Mouse (Mus musculus) lung, embryonic 14.5 days (tissue): ENCODE results near the gene Rab22a. TPM values are rescaled to one million over a fixed set of nuclear protein-coding genes. Genes with fewer than 3 reads are reported as not detected.
"Not testable (repeated sequence)": the region's sequence is repeated elsewhere in the genome, so short reads cannot be mapped to it uniquely, and the experiment has no call there.

ENCODE experiments used
- ATAC-seq: fragments of 200-750 bp; cut with Nextera tagmentation; 2 replicates; pipeline ENCODE4 v1.8.0; 2017; ENCODE audit warnings: mild to moderate bottlenecking, moderate TSS enrichment, moderate library complexity; ENCODE audit not compliant: insufficient read depth
- DNase-seq: peaks from one replicate; pipeline ENCODE4 v3.0.0-alpha.2; 2015
- H3K27ac ChIP-seq: fragments of 300-500 bp; sonication (generic); 2 replicates; pipeline ENCODE4 v1.5.1; 2014; ENCODE audit warnings: low read depth, mild to moderate bottlenecking, moderate library complexity
- H3K27me3 ChIP-seq: fragments of 300-500 bp; sonication (generic); 2 replicates; pipeline ENCODE4 v1.6.1; 2014; ENCODE audit warnings: low read length, control low read depth; ENCODE audit not compliant: insufficient read depth
- H3K36me3 ChIP-seq: fragments of 300-500 bp; sonication (generic); 2 replicates; pipeline ENCODE4 v1.6.1; 2014; ENCODE audit warnings: control low read depth; ENCODE audit not compliant: insufficient read depth
- H3K4me1 ChIP-seq: fragments of 300-500 bp; sonication (generic); 2 replicates; pipeline ENCODE4 v1.6.1; 2014; ENCODE audit warnings: antibody characterized with exemption, control low read depth; ENCODE audit not compliant: insufficient read depth
- H3K4me2 ChIP-seq: fragments of 300-500 bp; sonication (generic); 2 replicates; pipeline ENCODE4 v1.6.1; 2014; ENCODE audit warnings: mild to moderate bottlenecking
- H3K4me3 ChIP-seq: fragments of 300-500 bp; sonication (generic); 2 replicates; pipeline ENCODE4 v1.5.1; 2014; ENCODE audit warnings: low read depth, low read length
- H3K9ac ChIP-seq: fragments of 300-500 bp; sonication (generic); 2 replicates; pipeline ENCODE4 v1.6.1; 2014
- H3K9me3 ChIP-seq: fragments of 300-500 bp; sonication (generic); 2 replicates; pipeline ENCODE4 v1.6.1; 2016; ENCODE audit warnings: low read depth, low read length, control low read depth
- CTCF ChIP-seq: IDR thresholded peaks from 2 replicates; pipeline ENCODE4 v1.5.1; 2016; ENCODE audit warnings: antibody characterized with exemption, low read depth
- WGBS: fragments of 180-500 bp; shearing (Covaris S2); extraction: QIAGEN DNeasy Blood & Tissue Kit; methylation state at CpG from one replicate; pipeline ENCODE4 v1.1.7; 2014; 5-methylcytosine and 5-hydroxymethylcytosine counted together
- polyA plus RNA-seq: library from polyadenylated mRNA; unstranded; fragments of >200 nt; fragmentation: Nextera tagmentation; extraction: Ambion mirVana; gene quantifications from 2 replicates; pipeline ENCODE4 v1.2.1, GENCODE M21; 2014

The Rab22a gene
- polyA plus RNA-seq, 1 experiment from 2014 or later, result 34.7 TPM

DNA sequence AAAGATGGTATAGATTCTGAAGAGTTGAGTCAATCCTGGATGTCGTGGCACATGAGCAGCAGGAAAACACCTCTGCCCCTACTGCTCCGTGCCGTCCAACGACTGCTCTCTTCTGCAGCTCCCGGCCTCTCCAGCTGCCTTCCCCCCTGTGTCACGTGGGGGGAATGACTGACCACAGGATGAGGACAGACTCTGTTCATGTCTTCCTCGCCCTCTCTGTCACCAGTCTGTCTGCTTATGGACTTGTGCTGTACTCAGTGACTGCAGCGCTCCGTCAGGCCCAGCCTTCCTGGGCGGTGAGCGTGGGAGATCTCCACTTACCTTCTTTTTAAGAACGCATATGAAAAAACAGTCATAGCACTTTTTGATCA lies 43.3 kb downstream of the Rab22a start:
- H3K27me3 ChIP-seq, result no peaks in the 10 kb centered on the region
- DNase-seq (no peak), ATAC-seq (no peak)
- H3K27ac ChIP-seq, result peak overlapping the region; percentile 52; the same call in 1 of the 2 replicates
- H3K4me2 ChIP-seq, result no peak overlapping the region
- no peak overlapping the region for H3K9ac ChIP-seq
- 77% methylated on average over 12 of the region's 12 CpGs for WGBS
- H3K36me3 ChIP-seq, result peaks cover 65% of the 10 kb centered on the region
- no peak overlapping the region for H3K4me3 ChIP-seq
- TF ChIP-seq CTCF, result no peak
- H3K9me3 ChIP-seq, result no peaks in the 10 kb centered on the region
- no peaks in the 10 kb centered on the region for H3K4me1 ChIP-seq

GRCm38 (mm10) chr2:173705827-173706551 lies 46.4 kb downstream of the Rab22a start:
- DNase-seq, result no peak
- Histone ChIP-seq H3K27ac (no peak overlapping the region), H3K36me3 (peaks cover 45% of the 10 kb centered on the region), H3K4me2 (no peak overlapping the region), H3K4me1 (no peaks in the 10 kb centered on the region), H3K9ac (no peak overlapping the region), H3K27me3 (no peaks in the 10 kb centered on the region), H3K9me3 (no peaks in the 10 kb centered on the region), H3K4me3 (no peak overlapping the region)
- 82% methylated on average over 15 of the region's 15 CpGs for WGBS
- no peak for ATAC-seq
- TF ChIP-seq CTCF, result no peak

- H3K4me1 ChIP-seq, H3K4me2 ChIP-seq, H3K9me3 ChIP-seq, DNase-seq, ATAC-seq, H3K27me3 ChIP-seq, H3K4me3 ChIP-seq, H3K9ac ChIP-seq, H3K27ac ChIP-seq: not testable (repeated sequence)
- H3K36me3 ChIP-seq, result peaks cover 33% of the 10 kb centered on the region
Measured at GRCm38 (mm10) chr2:173707626-173708025, 48.1 kb downstream of the Rab22a start.

- H3K27ac ChIP-seq, result no peak overlapping the region
- WGBS, result 65% methylated on average over 6 of the region's 6 CpGs
- no peak overlapping the region for H3K9ac ChIP-seq
- DNase-seq (no peak), ATAC-seq (no peak)
- no peak overlapping the region for H3K4me2 ChIP-seq
- TF ChIP-seq CTCF, result no peak
- H3K4me1 ChIP-seq, result peaks cover 7% of the 10 kb centered on the region; the same call in 1 of the 2 replicates
- H3K4me3 ChIP-seq, result no peak overlapping the region
- no peaks in the 10 kb centered on the region for H3K9me3 ChIP-seq
- no peaks in the 10 kb centered on the region for H3K27me3 ChIP-seq
- H3K36me3 ChIP-seq, result peaks cover 11% of the 10 kb centered on the region
Measured at GRCm38 (mm10) chr2:173710193-173710592, 50.6 kb downstream of the Rab22a start.

DNA sequence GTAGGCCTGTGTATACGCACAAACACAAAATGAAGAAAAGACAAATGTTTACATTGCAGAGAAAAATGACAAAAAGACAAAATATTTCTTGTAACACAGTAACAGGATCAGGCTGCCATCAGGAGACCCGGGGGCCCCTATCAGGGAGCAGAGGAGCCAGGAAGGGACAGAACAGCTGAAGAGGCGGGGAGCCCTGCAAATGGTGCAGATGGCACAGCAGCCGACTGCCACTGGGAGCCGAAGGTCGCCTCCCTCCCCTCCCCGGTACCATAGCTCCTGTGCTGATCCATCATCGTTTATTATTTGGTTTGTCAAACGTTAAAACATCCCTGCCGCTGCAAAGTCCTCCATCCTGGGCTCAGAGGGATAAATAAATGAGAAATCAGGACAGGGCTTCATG lies 53.1 kb downstream of the Rab22a start:
- ATAC-seq, result no peak
- Histone ChIP-seq H3K27ac (no peak overlapping the region), H3K4me3 (no peak overlapping the region), H3K36me3 (peaks cover 9% of the 10 kb centered on the region), H3K4me1 (peaks cover 7% of the 10 kb centered on the region; the same call in 1 of the 2 replicates), H3K4me2 (no peak overlapping the region), H3K9ac (no peak overlapping the region), H3K9me3 (no peaks in the 10 kb centered on the region), H3K27me3 (no peaks in the 10 kb centered on the region)
- 14% methylated on average over 10 of the region's 10 CpGs for WGBS
- no peak for TF ChIP-seq CTCF
- peak; percentile 15 for DNase-seq

DNA sequence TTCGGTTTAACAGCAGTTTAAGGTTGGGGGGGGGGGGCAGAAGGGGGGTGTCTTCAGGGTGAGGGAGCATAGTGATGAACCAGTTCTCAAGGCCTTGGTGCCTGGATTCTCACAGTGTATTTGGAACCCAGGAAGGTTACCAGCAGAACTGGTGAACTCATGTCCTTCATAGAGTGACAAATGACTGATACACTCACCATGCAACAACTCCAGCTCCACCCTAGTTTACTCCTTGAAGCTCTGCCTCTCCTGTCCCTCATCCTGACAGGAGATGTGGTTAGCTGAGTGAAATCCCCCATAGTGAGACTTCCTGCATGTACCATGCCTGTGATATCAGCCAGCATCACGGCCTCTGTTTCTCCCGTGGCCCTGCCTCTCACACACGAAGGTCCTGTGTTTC lies 53.7 kb downstream of the Rab22a start:
- peaks cover 7% of the 10 kb centered on the region; the same call in 1 of the 2 replicates for H3K4me1 ChIP-seq
- ATAC-seq (no peak), DNase-seq (no peak)
- H3K27ac ChIP-seq, result no peak overlapping the region
- no peaks in the 10 kb centered on the region for H3K27me3 ChIP-seq
- peaks cover 3% of the 10 kb centered on the region for H3K36me3 ChIP-seq
- H3K4me2 ChIP-seq, result no peak overlapping the region
- no peaks in the 10 kb centered on the region for H3K9me3 ChIP-seq
- TF ChIP-seq CTCF, result no peak
- WGBS, result 63% methylated on average over 4 of the region's 4 CpGs
- H3K4me3 ChIP-seq, result no peak overlapping the region
- H3K9ac ChIP-seq, result no peak overlapping the region

GRCm38 (mm10) chr2:173714620-173715218 lies 55.2 kb downstream of the Rab22a start:
- no peak for ATAC-seq
- no peak for TF ChIP-seq CTCF
- 58% methylated on average over 8 of the region's 8 CpGs for WGBS
- Histone ChIP-seq H3K27me3 (no peaks in the 10 kb centered on the region), H3K4me2 (no peak overlapping the region), H3K4me3 (no peak overlapping the region), H3K4me1 (peaks cover 7% of the 10 kb centered on the region; the same call in 1 of the 2 replicates), H3K36me3 (no peaks in the 10 kb centered on the region), H3K9ac (no peak overlapping the region), H3K27ac (no peak overlapping the region), H3K9me3 (no peaks in the 10 kb centered on the region)
- no peak for DNase-seq
